Mouse (Mus musculus): ENCODE results near the gene Rxfp2. TPM values are rescaled to one million over a fixed set of nuclear protein-coding genes. Genes with fewer than 3 reads are reported as not detected.
A peak's percentile ranks its signal among the peaks of the same experiment; 100 is the strongest.

The Rxfp2 gene
- total RNA-seq (2014; rRNA removed): 0.10 and 0.77 TPM in 2 replicates
- polyA plus RNA-seq (2015; fragmentation: Nextera tagmentation; extraction: Ambion mirVana): 0.19 and 0.21 TPM in 2 replicates

DNA sequence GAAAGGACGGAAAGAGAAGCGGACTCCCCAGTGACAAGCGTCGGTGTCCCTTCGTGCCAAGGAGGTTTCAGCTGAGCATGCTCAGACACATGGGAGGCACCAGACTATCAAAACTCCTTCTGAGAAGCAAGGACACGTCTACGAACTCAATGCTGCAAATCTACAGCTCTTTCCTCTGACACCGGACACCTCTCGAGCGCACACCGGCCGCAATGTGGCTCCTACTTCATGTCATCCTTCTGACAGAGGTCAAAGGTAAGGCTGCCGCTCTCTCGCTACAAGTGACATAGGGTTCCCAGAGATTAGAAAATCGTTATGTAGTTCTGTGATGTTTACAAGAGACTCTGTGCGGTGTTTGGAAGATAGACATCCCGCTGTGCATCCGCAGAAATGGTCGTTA is at the start of gene Rxfp2:
TSS of gene Rxfp2 (plus strand) at position 20 of the 400 bp plus-strand sequence.
- H3K36me3 ChIP-seq (ENCODE audit: insufficient read depth): no peaks in the 10 kb centered on the region
- ATAC-seq (no peak), DNase-seq (no peak)
- H3K4me1 ChIP-seq (ENCODE audit: insufficient read depth): no peaks in the 10 kb centered on the region
- H3K4me2 ChIP-seq (ENCODE audit: low read depth): no peak within 1 kb of the TSS
- H3K9me3 ChIP-seq (ENCODE audit: low read length): no peaks in the 10 kb centered on the region
- H3K9ac ChIP-seq: no peak within 1 kb of the TSS
- no peak within 1 kb of the TSS for H3K27ac ChIP-seq (ENCODE audit: low read depth, low read length)
- 70% methylated on average over 19 of the region's 19 CpGs for WGBS
- TF ChIP-seq CTCF (IDR thresholded peaks at IDR 0.05; ENCODE audit: low read depth): no peak
- no peaks in the 10 kb centered on the region for H3K27me3 ChIP-seq (ENCODE audit: insufficient read depth, low read length)
- H3K4me3 ChIP-seq (ENCODE audit: low read depth, low read length): no peak within 1 kb of the TSS

DNA sequence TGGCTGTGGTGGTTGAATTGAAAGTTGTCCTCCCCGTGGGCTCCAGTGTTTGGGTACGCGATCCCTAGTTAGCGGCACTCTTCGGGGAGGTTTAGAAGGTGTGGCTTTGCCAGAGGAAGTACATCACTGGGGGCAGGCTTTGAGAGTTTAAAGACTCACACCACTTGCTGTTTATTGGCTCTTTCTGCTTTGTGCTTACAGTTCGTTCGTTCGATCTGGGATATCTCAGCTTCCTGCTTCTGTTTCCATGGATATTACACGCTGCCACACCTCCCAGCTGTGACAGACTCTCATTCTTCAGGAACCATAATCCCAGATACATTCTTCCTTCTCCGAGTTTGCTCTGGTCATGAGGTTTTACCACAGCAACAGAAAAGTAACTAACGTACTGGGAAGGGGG is 48.2 kb upstream of the Rxfp2 start:
- Histone ChIP-seq H3K4me2 (ENCODE audit: low read depth) (no peak overlapping the region), H3K9me3 (ENCODE audit: low read length) (no peaks in the 10 kb centered on the region), H3K9ac (no peak overlapping the region), H3K36me3 (ENCODE audit: insufficient read depth) (no peaks in the 10 kb centered on the region), H3K4me3 (ENCODE audit: low read depth, low read length) (no peak overlapping the region), H3K4me1 (ENCODE audit: insufficient read depth) (no peaks in the 10 kb centered on the region), H3K27me3 (ENCODE audit: insufficient read depth, low read length) (no peaks in the 10 kb centered on the region), H3K27ac (ENCODE audit: low read depth, low read length) (no peak overlapping the region)
- ATAC-seq (no peak), DNase-seq (no peak)
- 84% methylated on average over 11 of the region's 11 CpGs for WGBS
- no peak for TF ChIP-seq CTCF (IDR thresholded peaks at IDR 0.05; ENCODE audit: low read depth)

- DNase-seq (no peak), ATAC-seq (no peak)
- H3K4me2 ChIP-seq (ENCODE audit: low read depth): no peak overlapping the region
- no peak for TF ChIP-seq CTCF (IDR thresholded peaks at IDR 0.05; ENCODE audit: low read depth)
- no peaks in the 10 kb centered on the region for H3K9me3 ChIP-seq (ENCODE audit: low read length)
- no peak overlapping the region for H3K27ac ChIP-seq (ENCODE audit: low read depth, low read length)
- no peaks in the 10 kb centered on the region for H3K36me3 ChIP-seq (ENCODE audit: insufficient read depth)
- no peak overlapping the region for H3K4me3 ChIP-seq (ENCODE audit: low read depth, low read length)
- no peaks in the 10 kb centered on the region for H3K4me1 ChIP-seq (ENCODE audit: insufficient read depth)
- H3K27me3 ChIP-seq (ENCODE audit: insufficient read depth, low read length): no peaks in the 10 kb centered on the region
- WGBS: 76% methylated on average over 2 of the region's 2 CpGs
- no peak overlapping the region for H3K9ac ChIP-seq
Observed at GRCm38 (mm10) chr5:149977027-149977426, 41.4 kb upstream of the Rxfp2 start.

DNA sequence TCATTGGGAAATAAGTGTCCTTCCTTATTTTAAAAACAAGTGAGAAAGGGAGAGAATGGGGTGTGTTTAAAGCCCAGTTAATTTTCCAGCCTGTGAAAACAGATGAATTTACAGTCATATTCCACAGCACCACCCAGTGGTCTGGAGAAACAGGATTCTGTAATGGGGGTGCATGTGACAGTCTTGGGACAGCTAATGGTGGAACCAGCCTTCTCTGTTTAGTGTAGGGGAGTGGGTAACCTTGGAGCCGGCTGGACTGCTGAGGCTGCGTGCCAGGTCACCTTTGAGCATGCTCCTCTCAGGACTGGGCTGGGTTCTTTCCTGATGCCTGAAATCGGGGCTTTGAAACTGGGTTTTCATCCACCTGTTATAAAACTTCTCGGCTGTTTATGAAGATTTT is 34.9 kb upstream of the Rxfp2 start:
- H3K27me3 ChIP-seq (ENCODE audit: insufficient read depth, low read length): no peaks in the 10 kb centered on the region
- DNase-seq (peak; percentile 17), ATAC-seq (no peak)
- no peak overlapping the region for H3K9ac ChIP-seq
- H3K9me3 ChIP-seq (ENCODE audit: low read length): no peaks in the 10 kb centered on the region
- no peak overlapping the region for H3K4me2 ChIP-seq (ENCODE audit: low read depth)
- peak; percentile 51 for TF ChIP-seq CTCF (IDR thresholded peaks at IDR 0.05; ENCODE audit: low read depth)
- no peaks in the 10 kb centered on the region for H3K36me3 ChIP-seq (ENCODE audit: insufficient read depth)
- no peak overlapping the region for H3K4me3 ChIP-seq (ENCODE audit: low read depth, low read length)
- no peaks in the 10 kb centered on the region for H3K4me1 ChIP-seq (ENCODE audit: insufficient read depth)
- H3K27ac ChIP-seq (ENCODE audit: low read depth, low read length): no peak overlapping the region
- WGBS: 82% methylated on average over 4 of the region's 4 CpGs

DNA sequence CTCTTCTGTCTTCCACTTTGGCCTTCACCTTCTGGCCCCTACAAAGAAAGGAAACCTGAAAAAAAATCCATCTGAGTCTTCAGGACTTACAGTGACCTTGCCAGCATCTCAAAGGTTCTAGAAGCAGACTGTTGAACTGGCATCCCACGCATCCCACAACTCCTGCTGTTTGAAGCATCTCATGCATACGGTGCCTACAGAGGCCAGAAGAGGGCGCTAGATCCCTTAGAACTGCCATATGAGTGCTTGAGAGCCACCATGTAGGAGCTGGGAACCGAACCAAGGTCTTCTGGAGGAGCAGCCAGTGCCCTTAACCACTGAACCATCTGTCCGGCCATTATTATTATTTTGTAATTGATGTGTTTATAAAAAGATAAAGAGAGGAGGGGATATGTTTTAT is 23.9 kb upstream of the Rxfp2 start:
- no peak for DNase-seq
- no peak overlapping the region for H3K9ac ChIP-seq
- no peak for TF ChIP-seq CTCF (IDR thresholded peaks at IDR 0.05; ENCODE audit: low read depth)
- H3K4me1 ChIP-seq (ENCODE audit: insufficient read depth): no peaks in the 10 kb centered on the region
- no peak overlapping the region for H3K27ac ChIP-seq (ENCODE audit: low read depth, low read length)
- H3K36me3 ChIP-seq (ENCODE audit: insufficient read depth): no peaks in the 10 kb centered on the region
- H3K9me3 ChIP-seq (ENCODE audit: low read length): peaks cover 3% of the 10 kb centered on the region; the same call in 1 of the 2 replicates
- no peak overlapping the region for H3K4me2 ChIP-seq (ENCODE audit: low read depth)
- no peaks in the 10 kb centered on the region for H3K27me3 ChIP-seq (ENCODE audit: insufficient read depth, low read length)
- 81% methylated on average over 5 of the region's 5 CpGs for WGBS
- no peak overlapping the region for H3K4me3 ChIP-seq (ENCODE audit: low read depth, low read length)
- ATAC-seq: no peak

DNA sequence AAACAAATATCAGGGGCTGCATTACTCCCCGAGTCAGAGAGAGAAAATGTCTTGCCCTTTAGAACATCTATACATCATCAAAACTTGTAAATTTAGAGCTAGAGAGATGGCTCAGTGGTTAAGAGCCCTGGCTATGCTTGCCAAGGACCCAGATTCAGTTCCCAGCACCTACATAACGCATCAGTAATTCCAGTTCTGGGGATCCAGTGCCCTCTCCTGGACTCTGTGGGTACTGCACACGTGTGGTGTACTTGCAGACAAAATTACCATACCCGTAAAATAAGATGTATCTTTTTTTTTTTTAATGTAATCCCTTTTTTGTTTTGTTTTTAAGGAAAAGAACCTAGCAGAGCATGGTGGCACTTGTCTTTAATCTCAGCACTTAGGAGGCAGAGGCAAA is 21.9 kb upstream of the Rxfp2 start:
- H3K9me3 ChIP-seq (ENCODE audit: low read length): peaks cover 3% of the 10 kb centered on the region; the same call in 1 of the 2 replicates
- H3K27ac ChIP-seq (ENCODE audit: low read depth, low read length): no peak overlapping the region
- WGBS: 93% methylated on average over 4 of the region's 4 CpGs
- no peak for DNase-seq
- no peak overlapping the region for H3K4me2 ChIP-seq (ENCODE audit: low read depth)
- H3K27me3 ChIP-seq (ENCODE audit: insufficient read depth, low read length): no peaks in the 10 kb centered on the region
- H3K9ac ChIP-seq: no peak overlapping the region
- H3K36me3 ChIP-seq (ENCODE audit: insufficient read depth): no peaks in the 10 kb centered on the region
- no peaks in the 10 kb centered on the region for H3K4me1 ChIP-seq (ENCODE audit: insufficient read depth)
- peak; percentile 23; the same call in 1 of the 2 replicates for TF ChIP-seq CTCF (IDR thresholded peaks at IDR 0.05; ENCODE audit: low read depth)
- no peak for ATAC-seq
- no peak overlapping the region for H3K4me3 ChIP-seq (ENCODE audit: low read depth, low read length)

- H3K4me3 ChIP-seq (ENCODE audit: low read depth, low read length): no peak overlapping the region
- WGBS: 78% methylated on average over 22 of the region's 22 CpGs
- H3K4me2 ChIP-seq (ENCODE audit: low read depth): no peak overlapping the region
- no peak for ATAC-seq
- no peak overlapping the region for H3K9ac ChIP-seq
- H3K36me3 ChIP-seq (ENCODE audit: insufficient read depth): no peaks in the 10 kb centered on the region
- TF ChIP-seq CTCF (IDR thresholded peaks at IDR 0.05; ENCODE audit: low read depth): no peak
- no peaks in the 10 kb centered on the region for H3K27me3 ChIP-seq (ENCODE audit: insufficient read depth, low read length)
- no peaks in the 10 kb centered on the region for H3K4me1 ChIP-seq (ENCODE audit: insufficient read depth)
- H3K27ac ChIP-seq (ENCODE audit: low read depth, low read length): no peak overlapping the region
- DNase-seq: no peak
- H3K9me3 ChIP-seq (ENCODE audit: low read length): peaks cover 3% of the 10 kb centered on the region; the same call in 1 of the 2 replicates
Observed at GRCm38 (mm10) chr5:149997321-149998034, 21.0 kb upstream of the Rxfp2 start.
